Mouse (Mus musculus) urinary bladder, postnatal 10 days (tissue): ENCODE measurements around the gene Gm9821.

ENCODE experiments used
- DNase-seq: peaks from one replicate; pipeline ENCODE4 v3.0.0; 2022; ENCODE audit warnings: low spot score

Gene Gm9821

GRCm38 (mm10) chr2:91926949-91927348 lies 18.6 kb upstream of the Gm9821 start, which contains the start of gene Chrm4:
Gene Chrm4 (plus strand): TSS chr2:91927249.
- DNase-seq, result no peak

GRCm38 (mm10) chr2:91927826-91928533 lies 17.5 kb upstream of the Gm9821 start:
- DNase-seq, result no peak

GRCm38 (mm10) chr2:91928534-91929350 lies 16.8 kb upstream of the Gm9821 start:
- DNase-seq, result no peak

- DNase-seq, result no peak
Measured at GRCm38 (mm10) chr2:91929455-91929854, 16.0 kb upstream of the Gm9821 start.

- no peak for DNase-seq
Measured at GRCm38 (mm10) chr2:91929936-91930335, 15.6 kb upstream of the Gm9821 start.

DNA sequence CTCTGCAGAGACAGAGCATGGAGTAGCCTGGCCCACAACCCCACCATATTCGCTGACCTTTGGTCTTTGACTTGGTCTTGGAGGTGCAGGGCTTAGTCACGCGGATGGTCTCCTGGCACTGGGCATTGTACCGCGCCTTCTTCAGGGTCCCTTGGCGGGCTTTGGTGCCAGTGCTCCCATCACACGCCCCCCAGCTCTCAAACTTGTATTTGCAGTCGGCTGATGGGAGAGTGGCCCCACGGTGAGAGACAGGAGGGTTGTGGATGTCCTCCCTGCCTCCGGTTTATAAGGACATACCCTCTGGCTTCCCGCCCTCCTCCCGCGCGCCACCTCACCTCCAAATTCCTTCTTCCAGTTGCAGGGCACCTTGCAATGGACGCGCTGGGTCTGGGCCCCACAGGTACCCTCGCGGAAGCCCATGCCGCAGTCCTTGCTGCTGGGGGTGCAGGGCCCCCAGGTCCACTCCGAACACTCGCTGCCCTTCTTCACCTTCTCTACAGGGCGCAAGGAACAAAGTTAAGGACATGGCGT lies 14.7 kb upstream of the Gm9821 start:
- no peak for DNase-seq

DNA sequence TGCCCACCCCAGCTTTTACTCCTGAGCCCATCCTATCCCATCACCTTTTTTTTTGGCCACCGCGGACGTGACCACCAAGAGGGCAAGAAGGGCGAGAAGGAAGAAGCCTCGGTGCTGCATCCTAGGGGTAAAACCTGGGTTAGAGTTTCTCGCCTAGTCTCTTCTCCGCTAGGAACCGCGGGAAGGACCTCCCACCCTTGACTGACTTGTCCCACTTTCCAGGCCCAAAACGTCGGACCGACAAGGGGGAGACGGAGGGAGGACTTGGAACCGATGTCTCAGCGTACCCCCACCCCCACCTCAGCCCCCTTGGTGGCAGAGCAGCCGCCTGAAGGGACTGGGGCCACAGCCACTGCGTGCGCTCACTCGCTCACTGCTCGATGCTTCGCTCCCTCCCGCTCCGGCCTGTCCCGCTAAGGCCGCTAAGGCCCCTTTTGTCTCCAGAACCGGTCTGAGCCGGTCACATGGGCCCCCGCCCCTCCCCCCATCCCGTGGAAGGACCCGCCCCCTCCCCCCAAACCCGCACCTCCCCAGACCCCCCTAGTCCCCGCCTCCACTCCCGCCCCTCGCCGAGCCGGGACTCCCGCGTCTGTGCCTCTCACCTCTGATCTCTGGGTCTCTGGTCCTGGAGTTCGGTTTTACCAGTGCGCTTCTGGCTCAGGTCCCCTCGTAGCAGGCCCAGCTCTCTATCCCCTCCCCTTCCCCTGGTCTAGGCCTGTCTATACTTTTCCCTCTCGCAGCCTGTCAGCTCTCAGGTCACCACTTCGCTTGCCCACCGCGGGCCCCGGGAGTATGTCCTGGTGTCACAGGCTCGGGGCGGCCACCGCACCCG lies 14.0 kb upstream of the Gm9821 start:
- no peak for DNase-seq

GRCm38 (mm10) chr2:91932160-91932711 lies 13.3 kb upstream of the Gm9821 start, which contains the start of gene Mdk:
Gene Mdk (minus strand): TSS chr2:91932297.
- no peak for DNase-seq

DNA sequence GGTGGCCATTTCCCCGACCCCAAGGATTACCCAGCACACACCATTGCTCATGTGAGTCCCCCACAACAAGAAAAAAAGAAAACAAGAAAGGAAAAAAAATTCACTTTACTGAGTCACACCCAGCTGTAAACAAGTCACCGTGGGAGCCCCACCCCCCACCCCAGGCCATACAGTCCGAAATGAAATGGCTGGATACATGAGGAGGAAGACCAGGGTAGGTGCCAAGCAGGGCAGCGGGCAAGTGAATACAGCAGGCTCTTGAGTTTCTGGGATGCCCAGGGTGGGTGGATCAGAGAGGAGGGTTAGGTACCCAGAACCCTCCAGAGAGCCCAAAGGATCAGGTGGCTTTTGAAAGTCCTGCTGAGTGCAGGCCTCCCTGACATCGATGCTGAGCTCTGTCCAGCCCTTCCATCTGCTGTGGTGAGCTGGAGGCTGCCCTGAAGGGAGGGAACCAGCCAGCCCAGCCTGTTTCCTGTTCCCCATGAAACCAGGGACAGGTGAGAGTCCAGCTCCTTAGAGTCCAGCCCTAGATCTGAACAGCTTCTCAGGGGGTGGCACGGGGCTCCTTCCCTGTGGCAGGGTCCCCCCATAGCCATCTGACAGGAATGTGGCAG lies 12.7 kb upstream of the Gm9821 start:
- DNase-seq, result no peak

GRCm38 (mm10) chr2:91933471-91933870 lies 12.0 kb upstream of the Gm9821 start:
- DNase-seq, result no peak

DNA sequence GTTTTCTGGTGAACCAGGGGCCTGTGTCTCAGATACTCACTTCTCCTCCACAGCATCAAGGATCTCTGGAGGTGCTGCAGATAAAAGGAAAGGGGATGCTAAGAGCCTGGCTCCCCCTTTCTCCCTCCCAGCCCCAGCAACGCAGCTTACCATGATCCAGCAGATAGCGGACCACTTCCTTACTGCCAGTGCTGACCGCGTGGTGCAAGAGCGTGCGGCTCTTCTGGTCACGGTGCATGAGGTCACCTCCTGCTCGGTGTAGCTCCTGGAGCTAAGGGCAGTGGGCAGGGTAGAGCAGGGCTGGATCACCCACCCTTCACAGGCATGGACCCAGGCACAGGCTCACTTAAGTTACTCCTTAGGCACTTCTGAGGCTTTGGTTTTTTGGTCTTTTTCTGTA lies 11.5 kb upstream of the Gm9821 start:
- no peak for DNase-seq

DNA sequence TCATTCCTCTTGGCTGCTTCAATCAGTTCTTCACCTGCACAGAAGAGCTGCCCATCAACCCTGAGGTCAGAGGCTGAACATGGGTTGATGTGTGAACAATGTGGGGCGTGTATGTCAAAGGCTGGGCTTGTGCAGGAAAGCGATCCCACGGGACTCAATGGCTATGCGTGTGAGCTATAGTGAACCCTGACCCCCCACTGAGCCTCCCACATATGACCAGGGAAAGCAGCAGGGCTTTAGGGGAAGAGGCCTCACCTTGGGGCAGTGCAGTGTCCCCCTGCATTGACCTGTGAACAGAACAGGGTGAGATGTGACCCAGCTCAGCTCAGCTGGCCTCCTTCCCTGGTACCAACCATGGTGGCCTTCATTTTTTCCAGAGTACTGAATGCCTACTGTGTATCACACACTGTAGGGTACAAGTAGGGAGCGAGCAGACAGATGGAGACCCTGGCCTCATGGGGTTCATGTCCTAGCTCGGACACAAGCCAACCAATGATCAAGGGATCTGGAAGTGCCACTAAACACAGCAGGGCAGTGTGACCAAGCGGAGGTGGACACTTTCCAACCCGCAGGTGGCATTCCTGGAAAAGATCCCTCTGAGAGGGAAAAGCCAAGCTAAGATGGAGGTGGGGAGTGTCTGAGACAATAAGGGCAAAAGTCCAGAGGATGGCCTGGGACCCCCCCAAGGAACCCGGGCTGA lies 10.5 kb upstream of the Gm9821 start:
- DNase-seq, result no peak

DNA sequence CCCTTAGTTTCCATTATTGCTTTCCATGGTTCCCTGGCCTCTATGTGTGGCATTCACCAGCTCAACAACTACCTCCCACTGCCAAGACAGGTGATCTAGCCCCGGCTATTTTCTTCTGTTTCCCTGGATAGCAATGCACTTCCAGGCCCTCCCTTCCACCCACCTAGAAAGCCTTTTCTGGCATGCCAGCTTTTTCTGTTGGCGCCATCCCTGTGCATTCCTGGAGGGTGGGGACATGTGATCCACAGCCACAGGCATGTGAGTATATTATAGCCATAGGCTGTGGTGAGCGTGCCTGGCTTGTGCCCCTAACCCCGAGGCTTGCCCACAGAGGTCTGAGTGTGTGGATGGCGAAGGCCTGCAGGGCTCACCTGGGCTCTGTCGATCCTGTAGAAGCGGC lies 9.3 kb upstream of the Gm9821 start:
- DNase-seq, result no peak

DNA sequence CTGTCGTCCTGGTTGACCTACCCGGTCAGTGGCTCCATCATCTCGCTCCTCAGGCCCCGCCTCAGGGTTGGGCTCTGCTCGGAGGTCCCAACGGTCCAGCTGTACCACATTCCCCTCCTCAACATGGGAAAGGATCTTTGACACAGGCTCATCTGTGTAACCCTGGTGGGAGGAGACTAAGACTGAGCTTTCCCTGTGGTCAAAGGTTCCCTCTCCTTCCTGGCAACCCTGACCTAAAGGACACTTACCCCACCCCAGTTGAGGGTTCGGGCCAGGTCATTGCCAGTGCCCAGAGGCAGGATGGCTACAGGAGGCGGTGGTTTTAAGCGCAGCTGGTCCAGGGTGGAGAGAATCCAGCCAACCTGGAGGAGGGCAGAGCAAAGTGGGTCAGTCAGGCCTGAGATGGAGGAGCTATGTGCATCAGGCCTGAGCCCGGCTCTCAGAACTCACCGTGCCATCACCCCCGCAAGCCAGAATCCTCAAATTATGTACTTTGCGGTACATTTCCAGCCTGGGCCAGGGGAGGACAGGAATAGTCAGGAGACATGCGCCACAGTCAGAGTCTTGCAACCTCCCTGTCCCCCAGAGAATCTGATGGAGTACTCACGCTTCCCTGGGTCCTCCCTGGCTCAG lies 6.1 kb upstream of the Gm9821 start:
- no peak for DNase-seq

GRCm38 (mm10) chr2:91942356-91942755 lies 3.1 kb upstream of the Gm9821 start:
- no peak for DNase-seq

- DNase-seq, result no peak
Measured at GRCm38 (mm10) chr2:91944170-91944950, 1.1 kb upstream of the Gm9821 start.

GRCm38 (mm10) chr2:91946836-91947235 lies 1.3 kb downstream of the Gm9821 start:
- DNase-seq, result no peak

DNA sequence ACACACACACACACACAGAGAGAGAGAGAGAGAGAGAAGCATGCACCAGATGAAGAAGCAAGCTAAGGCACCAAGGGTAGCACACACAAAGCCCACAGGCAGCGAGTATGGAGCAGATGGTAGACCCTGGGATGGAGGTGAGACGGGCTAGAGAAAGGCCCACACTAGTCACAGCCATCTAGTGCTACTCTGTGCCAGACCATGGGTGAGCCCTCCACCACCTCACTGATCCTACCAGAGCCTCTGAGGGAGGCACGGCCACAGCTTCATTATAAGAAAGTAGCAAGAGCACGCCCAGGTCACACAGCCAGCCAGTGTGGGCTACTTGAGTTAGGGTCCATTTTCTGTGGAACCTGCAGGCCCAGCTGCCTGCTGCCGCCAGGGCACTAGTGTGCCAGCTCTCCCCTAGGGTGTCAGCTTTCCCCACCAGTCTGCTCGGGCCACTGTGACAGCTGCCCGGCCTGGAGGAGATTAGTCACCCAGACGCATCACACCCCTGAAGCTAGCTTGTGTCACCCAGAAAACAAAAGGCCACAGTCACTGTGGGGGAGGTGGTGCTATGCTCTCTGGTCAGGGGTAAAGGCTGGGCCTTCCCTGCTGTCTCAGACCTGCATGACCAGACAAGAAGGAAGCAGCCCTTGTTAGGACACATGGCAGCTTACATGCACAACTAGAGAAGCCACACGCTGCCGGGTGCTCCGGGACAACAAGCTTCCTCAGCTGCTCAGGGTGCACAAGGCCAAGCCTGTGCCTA lies 2.1 kb downstream of the Gm9821 start:
- DNase-seq, result no peak

GRCm38 (mm10) chr2:91948151-91948509 lies 2.6 kb downstream of the Gm9821 start:
- no peak for DNase-seq
